Comparison of ENCODE assay signal across 9 mouse cellular contexts in genomic region chr11:98710416-98711045, GRCm38 (mm10). TPM values are rescaled to one million over a fixed set of nuclear protein-coding genes. Genes with fewer than 3 reads are reported as not detected.
DNase-seq lines count a peak whose midpoint lies in the region; ATAC-seq and TF ChIP-seq lines count a peak whose summit lies in the region.
"Had no signal": no experiment of that assay in that cellular context is flagged by ENCODE, and none has a peak within 500 bp of the region (broad histone marks: within the 10 kb centered on the region; RNA-seq: fewer than 3 reads in every experiment).

No protein-coding gene starts in this region.

- no peaks in the 10 kb centered on the region for H3K9me3 ChIP-seq in embryonic facial prominence, embryonic 11.5 days (replicated peaks; ENCODE audit: control insufficient read depth, low read length)
- H3K9me3 ChIP-seq in kidney, embryonic 14.5 days (ENCODE audit: control insufficient read depth, low read length): no peaks in the 10 kb centered on the region

- no peak overlapping the region for H3K27ac ChIP-seq in embryonic facial prominence, embryonic 11.5 days (replicated peaks; ENCODE audit: low read depth, low read length)
- H3K27ac ChIP-seq in heart, adult 2 months: peak overlapping the region; percentile 77
- H3K27ac ChIP-seq in kidney, embryonic 14.5 days (ENCODE audit: low read depth, low read length): peak overlapping the region; percentile 74; the same call in 1 of the 2 replicates
- H3K27ac ChIP-seq in liver, adult 2 months (replicated peaks; ENCODE audit: insufficient read depth, low read depth, low read length): no peak overlapping the region

- no peak for TF ChIP-seq POLR2A in heart, adult 2 months (IDR thresholded peaks at IDR 0.05; ENCODE audit: insufficient read depth, low read depth, low read length)
- no peak for TF ChIP-seq POLR2A in liver, adult 2 months (IDR thresholded peaks at IDR 0.05; ENCODE audit: extremely low read depth, insufficient read depth, low read length)

- H3K4me3 ChIP-seq in embryonic facial prominence, embryonic 11.5 days (ENCODE audit: low read depth, low read length): no peak overlapping the region
- H3K4me3 ChIP-seq in heart, adult 2 months: peak overlapping the region; percentile 14; the same call in 1 of the 2 replicates
- no peak overlapping the region for H3K4me3 ChIP-seq in kidney, embryonic 14.5 days (ENCODE audit: low read length)
- no peak overlapping the region for H3K4me3 ChIP-seq in liver, adult 2 months (ENCODE audit: insufficient read depth, low read depth, low read length)

- no peak overlapping the region for H3K4me2 ChIP-seq in embryonic facial prominence, embryonic 11.5 days (ENCODE audit: low read depth, low read length)
- 0 out of 2 replicates have a peak overlapping the region, but pooled peaks have one; percentile 3 for H3K4me2 ChIP-seq in kidney, embryonic 14.5 days (replicated peaks; ENCODE audit: low read depth, low read length)

- no peaks in the 10 kb centered on the region for H3K79me2 ChIP-seq in heart, adult 2 months (replicated peaks; ENCODE audit: control insufficient read depth, insufficient read depth, low read length)
- H3K79me2 ChIP-seq in liver, adult 2 months (ENCODE audit: control insufficient read depth, insufficient read depth, low read length): no peaks in the 10 kb centered on the region

- DNase-seq in B cell, adult 2 months: peak; percentile 77 to 80
- peak; percentile 90 for DNase-seq in adrenal gland, postnatal 10 days
- peak; percentile 88 for DNase-seq in embryonic facial prominence, embryonic 11.5 days (ENCODE audit: low spot score)
- DNase-seq in heart, adult 2 months: peak; percentile 85 to 90
- peak; percentile 55 for DNase-seq in liver, adult 2 months (ENCODE audit: extremely low read depth, low read depth, low spot score)
- DNase-seq in naive thymus-derived CD4-positive, alpha-beta T cell, adult 2 months (ENCODE audit: low read depth): peak; percentile 88
- peak; percentile 91 for DNase-seq in testis, postnatal 10 days (ENCODE audit: low spot score)

- H3K36me3 ChIP-seq in embryonic facial prominence, embryonic 11.5 days (replicated peaks; ENCODE audit: control insufficient read depth, insufficient read depth, low read depth, low read length): peaks cover 12% of the 10 kb centered on the region
- H3K36me3 ChIP-seq in heart, adult 2 months (ENCODE audit: control insufficient read depth, insufficient read depth, low read length): peaks cover 2% of the 10 kb centered on the region; the same call in 1 of the 2 replicates
- H3K36me3 ChIP-seq in kidney, embryonic 14.5 days (ENCODE audit: control insufficient read depth, insufficient read depth, low read length): peaks cover 63% of the 10 kb centered on the region
- H3K36me3 ChIP-seq in liver, adult 2 months (ENCODE audit: control insufficient read depth, insufficient read depth, low read length): 0 out of 2 replicates have a peak, but pooled peaks cover 2% of the 10 kb centered on the region

- peak; percentile 98 for TF ChIP-seq CTCF in heart, adult 2 months (IDR thresholded peaks at IDR 0.05)
- TF ChIP-seq CTCF in liver, adult 2 months (IDR thresholded peaks at IDR 0.05; ENCODE audit: low read depth, low read length): peak; percentile 92

- H3K4me1 ChIP-seq in embryonic facial prominence, embryonic 11.5 days (ENCODE audit: control insufficient read depth, insufficient read depth, low read length): no peaks in the 10 kb centered on the region
- H3K4me1 ChIP-seq in heart, adult 2 months (ENCODE audit: control insufficient read depth, insufficient read depth, low read length): peaks cover 25% of the 10 kb centered on the region
- peaks cover 42% of the 10 kb centered on the region for H3K4me1 ChIP-seq in kidney, embryonic 14.5 days (ENCODE audit: control insufficient read depth, insufficient read depth, low read length)
- H3K4me1 ChIP-seq in liver, adult 2 months (ENCODE audit: control insufficient read depth, insufficient read depth, low read length): peaks cover 13% of the 10 kb centered on the region

- intact Hi-C loops in heart, adult 2 months (cut with DNase I): no loop called here

- peak; percentile 36; the same call in 1 of the 2 replicates for ATAC-seq in embryonic facial prominence, embryonic 11.5 days (replicated peaks; ENCODE audit: insufficient number of reproducible peaks, low FRiP score, low TSS enrichment, low read depth)
- peak; percentile 13 for ATAC-seq in kidney, embryonic 14.5 days (ENCODE audit: low FRiP score, low TSS enrichment)

- no peak overlapping the region for H3K9ac ChIP-seq in embryonic facial prominence, embryonic 11.5 days (replicated peaks; ENCODE audit: low read length)
- H3K9ac ChIP-seq in heart, adult 2 months (ENCODE audit: low read depth, low read length): peak overlapping the region; percentile 12; the same call in 1 of the 2 replicates
- peak overlapping the region; percentile 12 for H3K9ac ChIP-seq in kidney, embryonic 14.5 days (ENCODE audit: low read depth, low read length)
- no peak overlapping the region for H3K9ac ChIP-seq in liver, adult 2 months (ENCODE audit: low read depth, low read length)

- no peaks in the 10 kb centered on the region for H3K27me3 ChIP-seq in embryonic facial prominence, embryonic 11.5 days (ENCODE audit: control insufficient read depth, insufficient read depth, low read length)
- no peaks in the 10 kb centered on the region for H3K27me3 ChIP-seq in heart, adult 2 months (ENCODE audit: control insufficient read depth, insufficient read depth, low read length)
- H3K27me3 ChIP-seq in kidney, embryonic 14.5 days (ENCODE audit: control insufficient read depth, insufficient read depth, low read length): no peaks in the 10 kb centered on the region
- H3K27me3 ChIP-seq in liver, adult 2 months (ENCODE audit: control insufficient read depth, insufficient read depth, low read length): no peaks in the 10 kb centered on the region

- 56% methylated on average over 12 of the region's 12 CpGs for WGBS in embryonic facial prominence, embryonic 11.5 days
- WGBS in heart, adult 2 months: 23% methylated on average over 12 of the region's 12 CpGs
- 49% methylated on average over 12 of the region's 12 CpGs for WGBS in kidney, embryonic 14.5 days
- WGBS in liver, adult 2 months: 48% methylated on average over 12 of the region's 12 CpGs

- peak; percentile 90 for TF ChIP-seq EP300 in heart, adult 2 months (IDR thresholded peaks at IDR 0.05; ENCODE audit: insufficient read depth, low read depth, low read length)

RNA-seq across cellular contexts. Expression of gene Csf3, which starts 9.5 kb away (rescaled TPM):
- total RNA-seq in adrenal gland, postnatal 10 days (2021): not detected
- polyA plus RNA-seq in embryonic facial prominence, embryonic 11.5 days (2014; fragmentation: Nextera tagmentation; extraction: Ambion mirVana): not detected in 2 replicates
- total RNA-seq in heart, adult 2 months (2021): not detected
- not detected in 2 replicates for polyA plus RNA-seq in heart, adult 2 months (2012; rRNA removed)
- not detected in 2 replicates for polyA plus RNA-seq in kidney, embryonic 14.5 days (2014; fragmentation: Nextera tagmentation; extraction: Ambion mirVana)
- total RNA-seq in liver, adult 2 months (2014; rRNA removed): not detected in 2 replicates
- 0.07 TPM in 1 of 2 replicates, not detected in the other for polyA plus RNA-seq in liver, adult 2 months (2012; rRNA removed)
- polyA plus RNA-seq: frontal cortex, adult 2 months had no signal

RNA-seq across cellular contexts. Expression of gene Med24, which starts 18.7 kb away (rescaled TPM):
- total RNA-seq in adrenal gland, postnatal 10 days (2021): 10 to 100 TPM; 40.4 to 58.0 TPM
- 54.8 and 55.1 TPM in 2 replicates for polyA plus RNA-seq in embryonic facial prominence, embryonic 11.5 days (2014; fragmentation: Nextera tagmentation; extraction: Ambion mirVana)
- total RNA-seq in heart, adult 2 months (2021): 10 to 100 TPM; 41.6 to 48.1 TPM
- polyA plus RNA-seq in heart, adult 2 months (2012; rRNA removed): 54.5 and 65.2 TPM in 2 replicates
- 39.5 and 59.1 TPM in 2 replicates for polyA plus RNA-seq in kidney, embryonic 14.5 days (2014; fragmentation: Nextera tagmentation; extraction: Ambion mirVana)
- total RNA-seq in liver, adult 2 months (2014; rRNA removed): 3.9 and 6.2 TPM in 2 replicates
- polyA plus RNA-seq in liver, adult 2 months (2012; rRNA removed): 16.2 and 23.2 TPM in 2 replicates

RNA-seq across cellular contexts. Expression of gene Psmd3, which starts 28.2 kb away (rescaled TPM):
- total RNA-seq in adrenal gland, postnatal 10 days (2021): 100 to 1,000 TPM; 111 to 123 TPM
- polyA plus RNA-seq in embryonic facial prominence, embryonic 11.5 days (2014; fragmentation: Nextera tagmentation; extraction: Ambion mirVana): 141 and 153 TPM in 2 replicates
- total RNA-seq in heart, adult 2 months (2021): 100 to 1,000 TPM in 1 of 2 experiments, 10 to 100 TPM in 1; 89.5 to 105 TPM
- 144 and 173 TPM in 2 replicates for polyA plus RNA-seq in heart, adult 2 months (2012; rRNA removed)
- 181 and 187 TPM in 2 replicates for polyA plus RNA-seq in kidney, embryonic 14.5 days (2014; fragmentation: Nextera tagmentation; extraction: Ambion mirVana)
- total RNA-seq in liver, adult 2 months (2014; rRNA removed): 54.6 and 69.7 TPM in 2 replicates
- 158 TPM in 2 replicates for polyA plus RNA-seq in liver, adult 2 months (2012; rRNA removed)

RNA-seq across cellular contexts. Expression of gene Thra, which starts 29.9 kb away (rescaled TPM):
- 100 to 1,000 TPM; 135 to 184 TPM for total RNA-seq in adrenal gland, postnatal 10 days (2021)
- 19.7 and 20.3 TPM in 2 replicates for polyA plus RNA-seq in embryonic facial prominence, embryonic 11.5 days (2014; fragmentation: Nextera tagmentation; extraction: Ambion mirVana)
- total RNA-seq in heart, adult 2 months (2021): 100 to 1,000 TPM; 103 to 105 TPM
- 89.4 and 104 TPM in 2 replicates for polyA plus RNA-seq in heart, adult 2 months (2012; rRNA removed)
- polyA plus RNA-seq in kidney, embryonic 14.5 days (2014; fragmentation: Nextera tagmentation; extraction: Ambion mirVana): 28.0 and 31.8 TPM in 2 replicates
- total RNA-seq in liver, adult 2 months (2014; rRNA removed): 5.5 and 8.9 TPM in 2 replicates
- polyA plus RNA-seq in liver, adult 2 months (2012; rRNA removed): 13.6 and 14.9 TPM in 2 replicates

RNA-seq across cellular contexts. Expression of gene Gsdma, which starts 46.4 kb away (rescaled TPM):
- not detected for total RNA-seq in adrenal gland, postnatal 10 days (2021)
- polyA plus RNA-seq in embryonic facial prominence, embryonic 11.5 days (2014; fragmentation: Nextera tagmentation; extraction: Ambion mirVana): 0.07 TPM in 1 of 2 replicates, not detected in the other
- total RNA-seq in heart, adult 2 months (2021): not detected
- polyA plus RNA-seq in heart, adult 2 months (2012; rRNA removed): 0.04 TPM in 1 of 2 replicates, not detected in the other
- polyA plus RNA-seq in kidney, embryonic 14.5 days (2014; fragmentation: Nextera tagmentation; extraction: Ambion mirVana): 0.16 TPM in 1 of 2 replicates, not detected in the other
- not detected in 2 replicates for total RNA-seq in liver, adult 2 months (2014; rRNA removed)
- polyA plus RNA-seq in liver, adult 2 months (2012; rRNA removed): not detected in 2 replicates

Comparison
In these comparisons a context has a peak if more than half of its experiments do, and no peak if none do; other contexts are left out.
1. H3K27ac ChIP-seq: peak in heart, adult 2 months (single experiment) and kidney, embryonic 14.5 days (single experiment); none in embryonic facial prominence, embryonic 11.5 days (single experiment) and liver, adult 2 months (single experiment).
2. H3K9ac ChIP-seq: peak in heart, adult 2 months (single experiment) and kidney, embryonic 14.5 days (single experiment); none in embryonic facial prominence, embryonic 11.5 days (single experiment) and liver, adult 2 months (single experiment).
3. Peak in every context shown above with its lines, with median percentiles within 50 percentile points of each other: DNase-seq.